19 mouse cellular contexts compared by ENCODE assay signal in the genomic region with DNA sequence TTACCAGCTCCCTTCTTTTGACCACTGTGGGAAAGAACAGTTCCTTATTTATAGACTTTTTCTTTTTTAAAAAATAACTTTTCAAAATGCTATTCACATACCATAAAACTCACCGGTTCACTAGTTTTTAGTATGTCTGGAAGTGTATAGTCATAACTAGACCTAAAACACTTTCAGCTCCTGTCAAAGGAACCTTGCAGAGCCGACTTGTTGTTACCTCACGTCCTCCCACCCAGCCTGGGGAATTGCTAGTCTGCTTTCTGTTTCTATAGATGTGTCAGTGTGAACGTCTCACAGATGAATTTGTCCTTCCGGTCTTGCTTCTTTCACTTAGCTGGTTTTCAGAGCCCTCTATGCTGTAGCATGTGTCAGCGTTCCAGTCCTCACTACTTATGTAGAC. TPM values are rescaled to one million over a fixed set of nuclear protein-coding genes. Genes with fewer than 3 reads are reported as not detected.
A peak's percentile ranks its signal among the peaks of the same experiment; 100 is the strongest.
DNase-seq lines count a peak whose midpoint lies in the region; ATAC-seq and TF ChIP-seq lines count a peak whose summit lies in the region.
"Had no signal": no experiment of that assay in that cellular context is flagged by ENCODE, and none has a peak within 500 bp of the region (broad histone marks: within the 10 kb centered on the region; RNA-seq: fewer than 3 reads in every experiment).

No protein-coding gene starts in this region.

- peaks cover 0 to 7% of the 10 kb centered on the region in 2 experiments; a peak in 1 of 4 replicates for H3K4me1 ChIP-seq in CH12.LX (ENCODE audit: control insufficient read depth in 1 of 2, insufficient read depth in 2 of 2)
- no peaks in the 10 kb centered on the region for H3K4me1 ChIP-seq in liver, embryonic 12.5 days
- H3K4me1 ChIP-seq: embryonic facial prominence, embryonic 10.5 days; embryonic facial prominence, embryonic 12.5 days; forebrain, embryonic 13.5 days; forebrain, embryonic 15.5 days had no signal

- H3K36me3 ChIP-seq in CH12.LX (replicated peaks in 1 of 2; ENCODE audit: control insufficient read depth in 1 of 2, insufficient read depth in 1 of 2, low read length in 1 of 2), result no peaks in the 10 kb centered on the region
- H3K36me3 ChIP-seq in liver, embryonic 12.5 days, result no peaks in the 10 kb centered on the region
- H3K36me3 ChIP-seq: embryonic facial prominence, embryonic 10.5 days; embryonic facial prominence, embryonic 12.5 days; forebrain, embryonic 15.5 days had no signal

- TF ChIP-seq CTCF in CH12.LX (conservative IDR thresholded peaks at IDR 0.05 in 1 of 2, IDR thresholded peaks at IDR 0.05 in 1 of 2; ENCODE audit: low read depth in 2 of 2, low read length in 2 of 2), result no peak

- no peak overlapping the region for H3K9ac ChIP-seq in CH12.LX (ENCODE audit: insufficient read depth, low read depth)
- no peak overlapping the region for H3K9ac ChIP-seq in liver, embryonic 12.5 days
- H3K9ac ChIP-seq: embryonic facial prominence, embryonic 12.5 days; forebrain, embryonic 13.5 days; forebrain, embryonic 15.5 days; forebrain, postnatal 0 days had no signal

- TF ChIP-seq RAD21 in CH12.LX (IDR thresholded peaks at IDR 0.05; ENCODE audit: low read depth, low read length), result no peak

- peak; percentile 53; the same call in 1 of the 2 replicates for TF ChIP-seq EP300 in CH12.LX (IDR thresholded peaks at IDR 0.05; ENCODE audit: low read length)

- TF ChIP-seq POLR2A in CH12.LX (IDR thresholded peaks at IDR 0.05; ENCODE audit: low read depth, low read length), result no peak

- WGBS in liver, embryonic 12.5 days (ENCODE audit: insufficient replicate concordance), result 69% methylated on average over 6 of the region's 6 CpGs

- H3K27me3 ChIP-seq in CH12.LX (replicated peaks), result no peaks in the 10 kb centered on the region
- H3K27me3 ChIP-seq in liver, embryonic 12.5 days (replicated peaks), result no peaks in the 10 kb centered on the region
- H3K27me3 ChIP-seq: embryonic facial prominence, embryonic 12.5 days; forebrain, embryonic 13.5 days; forebrain, embryonic 15.5 days had no signal

- peak overlapping the region; percentile 29; the same call in 1 of the 2 replicates for H3K4me2 ChIP-seq in CH12.LX (ENCODE audit: insufficient read depth, low read depth, poor library complexity, severe bottlenecking)
- no peak overlapping the region for H3K4me2 ChIP-seq in liver, embryonic 12.5 days
- H3K4me2 ChIP-seq: embryonic facial prominence, embryonic 12.5 days; forebrain, embryonic 13.5 days; forebrain, embryonic 15.5 days had no signal

- ATAC-seq in liver, embryonic 12.5 days, result no peak
- ATAC-seq: forebrain, embryonic 13.5 days; forebrain, embryonic 15.5 days; forebrain, postnatal 0 days had no signal

- H3K27ac ChIP-seq in CH12.LX (ENCODE audit: insufficient read depth, low read depth), result no peak overlapping the region
- H3K27ac ChIP-seq in liver, embryonic 12.5 days, result no peak overlapping the region
- H3K27ac ChIP-seq: embryonic facial prominence, embryonic 10.5 days; embryonic facial prominence, embryonic 12.5 days; forebrain, embryonic 13.5 days; forebrain, embryonic 15.5 days had no signal

- no peaks in the 10 kb centered on the region for H3K9me3 ChIP-seq in CH12.LX (replicated peaks; ENCODE audit: low read length)
- no peaks in the 10 kb centered on the region for H3K9me3 ChIP-seq in liver, embryonic 12.5 days (replicated peaks)
- H3K9me3 ChIP-seq: embryonic facial prominence, embryonic 10.5 days; embryonic facial prominence, embryonic 12.5 days; forebrain, embryonic 13.5 days; forebrain, embryonic 15.5 days had no signal

- in situ Hi-C loops in CH12.LX (cut with MboI; ENCODE audit: low pct_ligation_motif_present, low pct_unique_long_range_greater_than_20kb, low sequenced_read_pairs), result no loop called here

- H3K4me3 ChIP-seq in CH12.LX (replicated peaks in 1 of 3; ENCODE audit: low read depth in 2 of 3, low read length in 2 of 3, poor library complexity in 1 of 3), result no peak overlapping the region
- no peak overlapping the region for H3K4me3 ChIP-seq in liver, embryonic 12.5 days
- H3K4me3 ChIP-seq: embryonic facial prominence, embryonic 10.5 days; embryonic facial prominence, embryonic 12.5 days; forebrain, embryonic 13.5 days; forebrain, embryonic 15.5 days had no signal

- dilution Hi-C loops in CH12.LX (cut with MboI; ENCODE audit: extremely low pct_ligation_motif_present, extremely low pct_unique_long_range_greater_than_20kb, low sequenced_read_pairs), result no loop called here

- no peaks in the 10 kb centered on the region for H3K79me2 ChIP-seq in CH12.LX (replicated peaks; ENCODE audit: control insufficient read depth, extremely low read depth, insufficient read depth, poor library complexity, severe bottlenecking)

- DNase-seq in CD4-positive helper T cell, adult 2 months (ENCODE audit: low read depth, low spot score), result peak; percentile 5
- peak; percentile 46 for DNase-seq in CH12.LX (ENCODE audit: extremely low read depth)
- peak; percentile 39 for DNase-seq in induced T-regulatory cell, adult 2 months (ENCODE audit: low read depth)
- no peak for DNase-seq in right cerebral cortex, postnatal 36 days (ENCODE audit: low spot score in 2 of 2)
- DNase-seq: adrenal gland, adult 2 months; adrenal gland, postnatal 10 days; adrenal gland, postnatal 25 days; cerebellum, adult 11-12 months; cerebellum, adult 2 months; cerebellum, adult 9-10 months; cerebellum, postnatal 10 days; cerebellum, postnatal 25 days; forebrain, postnatal 0 days had no signal

TF ChIP-seq in CH12.LX, 34 proteins besides CTCF, POLR2A, EP300 and RAD21:
- TF ChIP-seq CHD2 (IDR thresholded peaks at IDR 0.05; ENCODE audit: low read length) (no peak), SMC3 (IDR thresholded peaks at IDR 0.05; ENCODE audit: low read depth, low read length) (no peak), JUND (conservative IDR thresholded peaks at IDR 0.05; ENCODE audit: low read depth, low read length) (peak; percentile 69), IRF4 (IDR thresholded peaks at IDR 0.05; ENCODE audit: low read depth, low read length) (peak; percentile 74), USF1 (IDR thresholded peaks at IDR 0.05; ENCODE audit: low read depth, low read length) (no peak), MAX (IDR thresholded peaks at IDR 0.05; ENCODE audit: low read length) (peak; percentile 48; the same call in 1 of the 2 replicates), JUN (IDR thresholded peaks at IDR 0.05; ENCODE audit: insufficient read depth, low read depth, low read length) (0 out of 2 replicates have a peak, but pooled peaks have one; percentile 52), ELF1 (IDR thresholded peaks at IDR 0.05; ENCODE audit: low read depth, low read length) (no peak), POLR2AphosphoS2 (IDR thresholded peaks at IDR 0.05; ENCODE audit: low read depth, low read length) (no peak), MXI1 (IDR thresholded peaks at IDR 0.05; ENCODE audit: low read depth, low read length) (no peak), ZKSCAN1 (IDR thresholded peaks at IDR 0.05; ENCODE audit: borderline replicate concordance, low read depth, low read length) (no peak), ZNF384 (IDR thresholded peaks at IDR 0.05; ENCODE audit: low read depth, low read length) (no peak), ZMIZ1 (IDR thresholded peaks at IDR 0.05; ENCODE audit: low read depth, low read length) (no peak), KAT2A (IDR thresholded peaks at IDR 0.05; ENCODE audit: insufficient replicate concordance, low read length) (no peak), HCFC1 (IDR thresholded peaks at IDR 0.05; ENCODE audit: low read depth, low read length) (no peak), MAZ (IDR thresholded peaks at IDR 0.05; ENCODE audit: low read depth, low read length) (no peak), BHLHE40 (IDR thresholded peaks at IDR 0.05; ENCODE audit: low read depth, low read length) (no peak), SIN3A (IDR thresholded peaks at IDR 0.05; ENCODE audit: low read length) (0 out of 2 replicates have a peak, but pooled peaks have one; percentile 36), UBTF (IDR thresholded peaks at IDR 0.05; ENCODE audit: low read depth, low read length) (no peak), MYC (IDR thresholded peaks at IDR 0.05; ENCODE audit: low read depth, low read length) (0 out of 2 replicates have a peak, but pooled peaks have one; percentile 29), NRF1 (IDR thresholded peaks at IDR 0.05; ENCODE audit: low read depth, low read length) (no peak), TCF12 (IDR thresholded peaks at IDR 0.05; ENCODE audit: low read depth, low read length) (no peak), GABPA (IDR thresholded peaks at IDR 0.05; ENCODE audit: insufficient replicate concordance, low read depth, low read length) (no peak), ZC3H11A (IDR thresholded peaks at IDR 0.05; ENCODE audit: low read depth, low read length) (no peak), TBP (conservative IDR thresholded peaks at IDR 0.05; ENCODE audit: low read depth, low read length) (no peak), E2F4 (IDR thresholded peaks at IDR 0.05; ENCODE audit: insufficient replicate concordance, low read depth, low read length) (no peak), NELFE (IDR thresholded peaks at IDR 0.05; ENCODE audit: low read depth, low read length) (no peak), MEF2A (IDR thresholded peaks at IDR 0.05; ENCODE audit: borderline replicate concordance, low read depth, low read length) (0 out of 2 replicates have a peak, but pooled peaks have one; percentile 22), MAFK (IDR thresholded peaks at IDR 0.05; ENCODE audit: insufficient replicate concordance, low read length) (no peak), RCOR1 (conservative IDR thresholded peaks at IDR 0.05; ENCODE audit: low read depth, low read length) (no peak), CHD1 (IDR thresholded peaks at IDR 0.05; ENCODE audit: low read depth, low read length) (no peak), ETS1 (conservative IDR thresholded peaks at IDR 0.05; ENCODE audit: low read depth, low read length) (0 out of 2 replicates have a peak, but pooled peaks have one; percentile 32), PAX5 (IDR thresholded peaks at IDR 0.05; ENCODE audit: low read length) (no peak), USF2 (conservative IDR thresholded peaks at IDR 0.05; ENCODE audit: low read depth, low read length) (no peak)

RNA-seq across cellular contexts. Expression of gene Sdk1, which starts 35.8 kb away (rescaled TPM):
- total RNA-seq in CH12.LX (2012; rRNA removed) (not detected in 2 replicates), CH12.LX (2014; rRNA removed) (0.04 TPM in 1 of 2 replicates, not detected in the other)
- polyA plus RNA-seq in CH12.LX (2012; ENCODE audit: insufficient read length, low read depth), result 0.74 and 0.87 TPM in 2 replicates
- polyA plus RNA-seq in liver, embryonic 12.5 days (2016; fragmentation: Nextera tagmentation; extraction: Ambion mirVana), result 0.41 and 0.80 TPM in 2 replicates
- total RNA-seq: MEL had no signal

Comparison
In these comparisons a context has a peak if more than half of its experiments do, and no peak if none do; other contexts are left out.
1. DNase-seq: peak in CD4-positive helper T cell, adult 2 months (single experiment), CH12.LX (single experiment) and induced T-regulatory cell, adult 2 months (single experiment); none in right cerebral cortex, postnatal 36 days (0 of 2).